Mouse (Mus musculus): Measurements from ENCODE around the gene Nphs1. TPM values are rescaled to one million over a fixed set of nuclear protein-coding genes. Genes with fewer than 3 reads are reported as not detected.

Nphs1 gene
- total and polyA plus RNA-seq, 2 experiments, result not detected

DNA sequence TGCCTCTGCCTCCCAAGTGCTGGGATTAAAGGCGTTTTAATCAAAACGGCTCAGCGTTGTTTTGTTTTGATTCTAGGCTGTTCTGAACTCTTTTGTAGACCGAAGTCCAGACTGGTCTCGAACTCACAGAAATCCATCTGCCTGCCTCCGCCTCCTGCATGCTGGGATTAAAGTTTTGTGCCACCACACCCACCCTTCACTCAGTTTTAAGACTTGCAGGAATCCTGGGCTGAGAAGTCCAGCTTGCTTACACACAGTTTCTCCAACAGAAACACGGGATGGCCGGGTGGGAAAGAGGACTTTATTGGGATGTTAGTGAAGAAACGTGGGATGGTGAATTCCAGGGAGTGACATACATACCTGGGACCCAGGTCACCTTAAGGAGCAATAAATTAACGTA, 23.4 kb upstream of the Nphs1 start:
- WGBS, result 73% methylated on average over 10 of the region's 10 CpGs
- H3K27me3 ChIP-seq (ENCODE audit: control insufficient read depth, insufficient read depth, low read length), result no peaks in the 10 kb centered on the region
- H3K4me3 ChIP-seq (ENCODE audit: insufficient read depth, low read depth, low read length), result no peak overlapping the region
- no peak for TF ChIP-seq CTCF (IDR thresholded peaks at IDR 0.05; ENCODE audit: low read depth, low read length)
- no peak for TF ChIP-seq POLR2A (IDR thresholded peaks at IDR 0.05; ENCODE audit: extremely low read depth, insufficient read depth, low read length)
- H3K27ac ChIP-seq (replicated peaks; ENCODE audit: insufficient read depth, low read depth, low read length), result no peak overlapping the region
- no peak overlapping the region for H3K9ac ChIP-seq (ENCODE audit: low read depth, low read length)
- no peaks in the 10 kb centered on the region for H3K4me1 ChIP-seq (ENCODE audit: control insufficient read depth, insufficient read depth, low read length)
- H3K36me3 ChIP-seq (ENCODE audit: control insufficient read depth, insufficient read depth, low read length), result no peaks in the 10 kb centered on the region
- no peak for DNase-seq (ENCODE audit: extremely low read depth, low read depth, low spot score)
- H3K79me2 ChIP-seq (ENCODE audit: control insufficient read depth, insufficient read depth, low read length), result no peaks in the 10 kb centered on the region

DNA sequence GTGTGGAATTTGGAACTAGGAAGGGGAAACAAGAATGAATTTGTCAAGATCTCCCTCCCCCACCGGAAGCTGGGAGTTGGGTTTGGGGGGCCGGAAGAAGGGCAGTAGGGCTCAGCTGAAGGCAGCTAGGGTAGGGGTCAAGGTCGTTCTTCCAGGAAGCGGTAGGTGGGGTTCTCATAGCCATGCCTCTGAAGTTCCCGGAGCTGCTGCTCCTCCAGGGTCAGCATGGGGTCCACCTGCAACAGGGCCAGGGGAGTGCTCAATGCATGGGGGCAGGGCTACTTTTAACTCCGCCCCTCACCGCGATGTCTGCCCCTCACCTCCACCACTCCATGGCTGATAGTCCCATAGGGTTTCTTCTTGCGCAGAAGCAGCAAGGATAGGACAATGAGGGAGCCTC, 23.0 kb upstream of the Nphs1 start:
- WGBS, result 62% methylated on average over 9 of the region's 9 CpGs
- TF ChIP-seq POLR2A (IDR thresholded peaks at IDR 0.05; ENCODE audit: extremely low read depth, insufficient read depth, low read length) (no peak), CTCF (IDR thresholded peaks at IDR 0.05; ENCODE audit: low read depth, low read length) (no peak)
- no peak overlapping the region for H3K4me3 ChIP-seq (ENCODE audit: insufficient read depth, low read depth, low read length)
- H3K4me1 ChIP-seq (ENCODE audit: control insufficient read depth, insufficient read depth, low read length), result no peaks in the 10 kb centered on the region
- H3K27ac ChIP-seq (replicated peaks; ENCODE audit: insufficient read depth, low read depth, low read length), result no peak overlapping the region
- no peaks in the 10 kb centered on the region for H3K79me2 ChIP-seq (ENCODE audit: control insufficient read depth, insufficient read depth, low read length)
- no peaks in the 10 kb centered on the region for H3K27me3 ChIP-seq (ENCODE audit: control insufficient read depth, insufficient read depth, low read length)
- no peak for DNase-seq (ENCODE audit: extremely low read depth, low read depth, low spot score)
- no peaks in the 10 kb centered on the region for H3K36me3 ChIP-seq (ENCODE audit: control insufficient read depth, insufficient read depth, low read length)
- no peak overlapping the region for H3K9ac ChIP-seq (ENCODE audit: low read depth, low read length)

- no peaks in the 10 kb centered on the region for H3K27me3 ChIP-seq (ENCODE audit: control insufficient read depth, insufficient read depth, low read length)
- H3K79me2 ChIP-seq (ENCODE audit: control insufficient read depth, insufficient read depth, low read length), result no peaks in the 10 kb centered on the region
- no peak for DNase-seq (ENCODE audit: extremely low read depth, low read depth, low spot score)
- H3K36me3 ChIP-seq (ENCODE audit: control insufficient read depth, insufficient read depth, low read length), result no peaks in the 10 kb centered on the region
- no peak overlapping the region for H3K4me3 ChIP-seq (ENCODE audit: insufficient read depth, low read depth, low read length)
- H3K9ac ChIP-seq (ENCODE audit: low read depth, low read length), result no peak overlapping the region
- no peak overlapping the region for H3K27ac ChIP-seq (replicated peaks; ENCODE audit: insufficient read depth, low read depth, low read length)
- WGBS, result 64% methylated on average over 10 of the region's 10 CpGs
- H3K4me1 ChIP-seq (ENCODE audit: control insufficient read depth, insufficient read depth, low read length), result no peaks in the 10 kb centered on the region
- TF ChIP-seq CTCF (IDR thresholded peaks at IDR 0.05; ENCODE audit: low read depth, low read length) (no peak), POLR2A (IDR thresholded peaks at IDR 0.05; ENCODE audit: extremely low read depth, insufficient read depth, low read length) (no peak)
These were observed 21.2 kb upstream of the Nphs1 start for GRCm38 (mm10) chr7:30436879-30437278.

DNA sequence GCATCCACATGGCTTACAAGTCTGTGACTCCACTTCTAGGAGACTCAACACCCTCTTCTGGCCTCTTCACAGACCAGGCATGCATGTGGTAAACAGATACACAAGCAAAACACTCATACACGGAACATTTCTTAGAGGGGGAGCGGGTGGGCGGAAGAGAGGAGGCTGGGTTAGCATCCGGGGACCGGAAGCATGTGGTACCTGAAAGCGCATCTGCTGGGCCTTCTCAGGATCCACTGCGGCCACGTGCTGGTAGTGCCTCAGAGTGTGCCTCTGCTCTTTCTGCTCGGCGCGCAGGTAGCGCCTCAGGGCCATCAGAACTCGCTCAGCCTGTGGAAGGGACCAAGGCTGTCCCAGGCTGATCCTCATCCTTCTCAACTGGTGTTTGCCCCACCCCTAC, 18.4 kb upstream of the Nphs1 start:
- no peak for TF ChIP-seq CTCF (IDR thresholded peaks at IDR 0.05; ENCODE audit: low read depth, low read length)
- no peak for TF ChIP-seq POLR2A (IDR thresholded peaks at IDR 0.05; ENCODE audit: extremely low read depth, insufficient read depth, low read length)
- 89% methylated on average over 13 of the region's 13 CpGs for WGBS
- Histone ChIP-seq H3K4me1 (ENCODE audit: control insufficient read depth, insufficient read depth, low read length) (no peaks in the 10 kb centered on the region), H3K79me2 (ENCODE audit: control insufficient read depth, insufficient read depth, low read length) (no peaks in the 10 kb centered on the region), H3K36me3 (ENCODE audit: control insufficient read depth, insufficient read depth, low read length) (no peaks in the 10 kb centered on the region), H3K9ac (ENCODE audit: low read depth, low read length) (no peak overlapping the region), H3K27me3 (ENCODE audit: control insufficient read depth, insufficient read depth, low read length) (peaks cover 7% of the 10 kb centered on the region), H3K27ac (replicated peaks; ENCODE audit: insufficient read depth, low read depth, low read length) (no peak overlapping the region), H3K4me3 (ENCODE audit: insufficient read depth, low read depth, low read length) (no peak overlapping the region)
- no peak for DNase-seq (ENCODE audit: extremely low read depth, low read depth, low spot score)

- Histone ChIP-seq H3K79me2 (ENCODE audit: control insufficient read depth, insufficient read depth, low read length) (no peaks in the 10 kb centered on the region), H3K27ac (replicated peaks; ENCODE audit: insufficient read depth, low read depth, low read length) (no peak overlapping the region), H3K27me3 (ENCODE audit: control insufficient read depth, insufficient read depth, low read length) (peaks cover 8% of the 10 kb centered on the region), H3K9ac (ENCODE audit: low read depth, low read length) (no peak overlapping the region), H3K36me3 (ENCODE audit: control insufficient read depth, insufficient read depth, low read length) (no peaks in the 10 kb centered on the region), H3K4me3 (ENCODE audit: insufficient read depth, low read depth, low read length) (no peak overlapping the region), H3K4me1 (ENCODE audit: control insufficient read depth, insufficient read depth, low read length) (no peaks in the 10 kb centered on the region)
- peak; percentile 94 for TF ChIP-seq CTCF (IDR thresholded peaks at IDR 0.05; ENCODE audit: low read depth, low read length)
- TF ChIP-seq POLR2A (IDR thresholded peaks at IDR 0.05; ENCODE audit: extremely low read depth, insufficient read depth, low read length), result no peak
- WGBS, result 31% methylated on average over 5 of the region's 5 CpGs
- DNase-seq (ENCODE audit: extremely low read depth, low read depth, low spot score), result peak; percentile 32
These were observed 17.4 kb upstream of the Nphs1 start for GRCm38 (mm10) chr7:30440697-30441096.

- H3K27me3 ChIP-seq (ENCODE audit: control insufficient read depth, insufficient read depth, low read length), result peaks cover 11% of the 10 kb centered on the region
- no peak overlapping the region for H3K4me3 ChIP-seq (ENCODE audit: insufficient read depth, low read depth, low read length)
- no peaks in the 10 kb centered on the region for H3K4me1 ChIP-seq (ENCODE audit: control insufficient read depth, insufficient read depth, low read length)
- H3K27ac ChIP-seq (replicated peaks; ENCODE audit: insufficient read depth, low read depth, low read length), result no peak overlapping the region
- DNase-seq (ENCODE audit: extremely low read depth, low read depth, low spot score), result no peak
- 39% methylated on average over 9 of the region's 9 CpGs for WGBS
- TF ChIP-seq CTCF (IDR thresholded peaks at IDR 0.05; ENCODE audit: low read depth, low read length), result no peak
- no peak for TF ChIP-seq POLR2A (IDR thresholded peaks at IDR 0.05; ENCODE audit: extremely low read depth, insufficient read depth, low read length)
- H3K79me2 ChIP-seq (ENCODE audit: control insufficient read depth, insufficient read depth, low read length), result no peaks in the 10 kb centered on the region
- no peaks in the 10 kb centered on the region for H3K36me3 ChIP-seq (ENCODE audit: control insufficient read depth, insufficient read depth, low read length)
- H3K9ac ChIP-seq (ENCODE audit: low read depth, low read length), result no peak overlapping the region
These were observed 14.4 kb upstream of the Nphs1 start for GRCm38 (mm10) chr7:30443696-30444095.
